Comparison of ENCODE assay signal across 29 mouse cellular contexts in the genomic region with DNA sequence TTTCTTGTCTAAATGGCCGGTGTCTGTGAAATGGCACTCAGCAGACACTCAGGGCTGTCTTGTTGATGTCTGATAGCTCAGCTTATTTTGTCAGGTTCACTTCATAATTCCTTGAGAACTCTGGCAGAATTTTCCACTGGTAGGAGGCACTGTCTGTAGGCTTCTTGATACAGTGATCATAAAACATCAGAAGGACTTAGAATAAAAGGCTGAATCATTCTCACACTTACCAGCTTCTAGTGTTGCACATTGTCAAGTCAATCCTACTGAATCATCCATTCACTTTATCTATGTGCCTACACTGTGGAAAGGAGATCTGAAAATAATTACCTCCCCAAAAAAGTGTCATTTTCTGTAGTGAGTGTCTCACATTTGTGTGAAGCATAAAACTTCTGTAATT.
DNase-seq lines count a peak whose midpoint lies in the region; ATAC-seq and TF ChIP-seq lines count a peak whose summit lies in the region.
"Had no signal": no experiment of that assay in that cellular context is flagged by ENCODE, and none has a peak within 500 bp of the region (broad histone marks: within the 10 kb centered on the region; RNA-seq: fewer than 3 reads in every experiment).

No protein-coding gene starts in this region.

- ATAC-seq in frontal cortex, adult (ENCODE audit: low TSS enrichment), result peak; percentile 99
- ATAC-seq in lung, embryonic 14.5 days (ENCODE audit: insufficient read depth), result no peak
- ATAC-seq: activated CD4-positive, CD25-positive, alpha-beta regulatory T cell, adult 4 months; CD4-positive, CD25-positive, alpha-beta regulatory T cell, adult 4 months; forebrain, embryonic 14.5 days; forebrain, embryonic 16.5 days had no signal

- no peaks in the 10 kb centered on the region for H3K9me3 ChIP-seq in lung, embryonic 14.5 days (ENCODE audit: low read depth, low read length)
- H3K9me3 ChIP-seq: embryonic facial prominence, embryonic 13.5 days; embryonic facial prominence, embryonic 15.5 days; forebrain, embryonic 10.5 days; forebrain, embryonic 12.5 days had no signal

- H3K4me1 ChIP-seq in lung, embryonic 14.5 days (ENCODE audit: insufficient read depth), result peaks cover 3% of the 10 kb centered on the region; the same call in 1 of the 2 replicates
- H3K4me1 ChIP-seq: embryonic facial prominence, embryonic 13.5 days; embryonic facial prominence, embryonic 15.5 days; forebrain, embryonic 12.5 days had no signal

- H3K4me2 ChIP-seq in lung, embryonic 14.5 days, result no peak overlapping the region
- H3K4me2 ChIP-seq: embryonic facial prominence, embryonic 13.5 days; embryonic facial prominence, embryonic 15.5 days; forebrain, embryonic 12.5 days had no signal

- no peak overlapping the region for H3K9ac ChIP-seq in lung, embryonic 14.5 days
- H3K9ac ChIP-seq: embryonic facial prominence, embryonic 13.5 days; embryonic facial prominence, embryonic 15.5 days; forebrain, embryonic 12.5 days had no signal

- H3K4me3 ChIP-seq in lung, embryonic 14.5 days (ENCODE audit: low read depth, low read length), result no peak overlapping the region
- H3K4me3 ChIP-seq: embryonic facial prominence, embryonic 13.5 days; embryonic facial prominence, embryonic 15.5 days; erythroblast, embryonic 14.5 days; forebrain, embryonic 10.5 days; forebrain, embryonic 12.5 days had no signal

- no peaks in the 10 kb centered on the region for H3K36me3 ChIP-seq in lung, embryonic 14.5 days (ENCODE audit: insufficient read depth)
- H3K36me3 ChIP-seq: embryonic facial prominence, embryonic 13.5 days; embryonic facial prominence, embryonic 15.5 days; forebrain, embryonic 10.5 days; forebrain, embryonic 12.5 days; G1E had no signal

- DNase-seq in frontal cortex, postnatal 25 days (ENCODE audit: low spot score in 2 of 2), result no peak
- peak; percentile 16 for DNase-seq in lung, embryonic 14.5 days
- no peak for DNase-seq in lung, postnatal 4 days
- peak; percentile 55 for DNase-seq in brain, adult 2 months (ENCODE audit: low read depth, low spot score)
- DNase-seq in spleen, adult 18-20 months, result no peak
- DNase-seq: adrenal gland, adult 8-10 months; adrenal gland, postnatal 14 days; adrenal gland, postnatal 36 days; B cell, adult 2 months; cerebellum, adult 11 months; cerebellum, adult 18-20 months; cerebellum, adult 8-10 months; cerebellum, adult 9-11 months; cerebellum, postnatal 14 days; cerebellum, postnatal 36 days; embryo, embryonic 11 days had no signal

- WGBS in lung, embryonic 14.5 days, result 40% methylated on average over 1 of the region's 1 CpGs

- no peak for TF ChIP-seq CTCF in lung, embryonic 14.5 days (IDR thresholded peaks at IDR 0.05; ENCODE audit: low read depth)

- no peak overlapping the region for H3K27ac ChIP-seq in lung, embryonic 14.5 days (ENCODE audit: low read depth)
- H3K27ac ChIP-seq: embryonic facial prominence, embryonic 13.5 days; embryonic facial prominence, embryonic 15.5 days; forebrain, embryonic 10.5 days; forebrain, embryonic 12.5 days had no signal

- no peaks in the 10 kb centered on the region for H3K27me3 ChIP-seq in lung, embryonic 14.5 days (ENCODE audit: insufficient read depth, low read length)
- H3K27me3 ChIP-seq: CH12.LX; embryonic facial prominence, embryonic 13.5 days; embryonic facial prominence, embryonic 15.5 days; forebrain, embryonic 12.5 days; Patski had no signal

Comparison
In these comparisons a context has a peak if more than half of its experiments do, and no peak if none do; other contexts are left out.
1. DNase-seq: peak in lung, embryonic 14.5 days (single experiment) and brain, adult 2 months (single experiment); none in frontal cortex, postnatal 25 days (0 of 2), lung, postnatal 4 days (0 of 2) and spleen, adult 18-20 months (0 of 2).